Mouse (Mus musculus) lung, postnatal 4 days (tissue): ENCODE data around the gene Timd2.
"Not testable (repeated sequence)": the region's sequence is repeated elsewhere in the genome, so short reads cannot be mapped to it uniquely, and the experiment has no call there.

ENCODE experiments used
- DNase-seq, 2 experiments: peaks; one replicate each; pipeline ENCODE4 v3.0.0; 2021

The Timd2 gene

DNA sequence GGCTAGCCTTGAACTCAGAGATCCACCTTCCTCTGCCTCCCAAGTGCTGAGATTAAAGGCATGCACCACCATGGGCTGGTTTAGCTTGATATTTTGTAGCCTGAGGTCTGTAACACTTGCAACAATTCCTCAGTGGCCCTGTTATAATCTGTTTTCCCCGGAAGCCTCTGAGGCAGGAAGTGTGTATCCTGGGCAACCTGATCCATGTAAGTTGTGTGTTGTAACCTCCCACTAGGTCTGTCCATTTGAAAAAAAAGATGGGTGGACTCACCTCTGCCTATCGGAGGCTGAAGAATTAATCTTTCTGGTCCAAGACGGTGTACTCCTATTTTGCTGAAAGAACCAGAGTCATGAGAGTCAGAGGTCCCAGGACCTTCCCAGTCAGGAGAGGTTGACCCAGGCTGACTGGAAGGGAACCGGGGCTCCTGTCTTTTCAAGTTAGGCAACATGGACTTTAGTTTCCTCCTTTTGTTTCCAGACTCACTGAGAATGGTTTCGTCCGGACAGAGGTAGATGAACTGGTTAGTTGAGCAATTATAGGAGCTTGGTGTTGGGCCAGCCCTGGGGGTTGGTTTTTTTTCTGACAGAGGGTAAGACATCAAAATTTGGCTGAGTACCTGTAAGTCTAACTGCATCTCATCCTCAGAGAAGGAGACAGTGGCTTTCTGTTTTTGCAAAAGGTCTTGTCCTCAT lies at the start of gene Timd2:
Timd2 (minus strand) TSS at position 398 of the 693 bp plus-strand sequence.
- no peak for DNase-seq

DNA sequence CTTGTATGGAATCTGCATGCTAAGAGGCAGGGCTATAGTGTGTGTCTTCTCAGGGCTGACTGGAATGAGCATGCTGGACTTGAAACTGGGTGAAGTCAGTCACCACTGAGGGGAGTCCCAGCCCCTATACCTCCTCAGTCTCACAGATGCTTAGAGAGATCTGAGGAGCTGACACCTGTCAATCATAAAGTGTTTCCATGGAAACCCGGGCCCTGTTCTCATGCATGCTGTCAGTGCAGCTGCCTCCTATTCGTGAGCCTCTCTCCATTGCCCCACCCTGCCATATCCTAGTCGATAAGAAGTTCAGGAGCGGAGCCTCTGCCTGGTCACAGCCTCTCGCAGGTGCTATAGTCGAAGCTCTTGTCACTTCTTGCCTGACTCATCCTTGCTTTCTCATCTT lies 48.9 kb upstream of the Timd2 start:
- DNase-seq, result not testable (repeated sequence)

DNA sequence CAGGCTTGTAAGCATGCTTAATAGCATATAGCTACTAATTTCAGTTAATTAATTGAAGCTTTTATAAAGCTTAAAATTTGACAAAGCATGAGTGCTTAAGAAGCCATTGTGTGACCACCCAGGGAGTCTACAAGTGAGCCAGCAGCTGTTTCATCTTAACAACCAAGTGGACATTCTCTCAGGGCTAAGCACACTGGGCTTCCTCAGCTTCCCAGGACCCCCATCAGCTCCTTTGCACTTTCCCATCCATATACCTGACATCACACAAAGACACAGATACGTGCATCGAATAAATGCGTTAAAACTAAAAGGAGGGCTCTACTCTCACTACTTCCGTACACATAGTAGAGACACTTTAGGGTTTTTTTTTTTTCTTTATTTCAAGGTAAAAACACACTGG lies 47.8 kb upstream of the Timd2 start:
- no peak for DNase-seq

- DNase-seq, result no peak
Measured at GRCm38 (mm10) chr11:46753662-46754061, 46.8 kb upstream of the Timd2 start.

DNA sequence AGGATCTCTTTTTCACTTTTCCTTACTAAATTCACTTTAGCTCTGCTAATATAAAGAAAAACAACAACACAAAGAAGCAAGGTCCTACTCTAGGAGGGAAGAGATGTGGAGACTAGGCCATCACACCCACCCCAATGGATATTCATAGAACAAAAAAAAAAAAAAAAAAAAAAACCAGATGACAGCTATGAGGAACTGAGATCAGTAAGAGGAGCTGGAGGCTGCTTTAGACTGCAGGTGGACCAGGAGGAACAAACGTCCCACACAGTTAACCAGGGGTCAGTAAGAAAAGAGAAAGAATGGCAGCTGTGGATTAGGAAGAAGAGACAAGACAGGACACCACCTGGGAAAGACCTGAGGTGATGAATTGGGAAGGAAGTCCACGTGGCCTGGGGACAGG lies 41.1 kb upstream of the Timd2 start:
- DNase-seq, result no peak

DNA sequence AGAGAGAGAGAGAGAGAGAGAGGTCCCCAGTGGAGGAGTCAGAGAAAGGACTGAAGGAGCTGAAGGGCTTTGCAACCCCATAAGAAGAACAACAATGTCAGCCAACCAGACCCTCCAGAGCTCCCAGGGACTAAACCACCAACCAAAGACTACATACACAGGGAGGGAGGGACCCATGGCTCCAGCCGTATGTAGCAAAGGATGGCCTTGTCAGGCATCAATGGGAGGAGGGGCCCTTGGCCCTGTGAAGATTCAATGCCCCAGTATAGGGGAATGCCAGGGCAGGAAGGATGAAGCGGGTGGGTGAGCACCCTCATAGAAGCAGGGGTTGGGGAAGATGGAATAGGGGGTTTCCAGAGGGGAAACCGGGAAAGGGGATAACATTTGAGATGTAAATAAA lies 34.9 kb upstream of the Timd2 start:
- no peak for DNase-seq

- DNase-seq, result no peak
Measured at GRCm38 (mm10) chr11:46740886-46741285, 34.0 kb upstream of the Timd2 start.

- no peak for DNase-seq
Measured at GRCm38 (mm10) chr11:46739501-46739900, 32.6 kb upstream of the Timd2 start.

GRCm38 (mm10) chr11:46735076-46735475 lies 28.2 kb upstream of the Timd2 start, which contains the start of gene Havcr1:
Gene Havcr1, plus strand, starts transcription at chr11:46735080.
- not testable (repeated sequence) for DNase-seq

DNA sequence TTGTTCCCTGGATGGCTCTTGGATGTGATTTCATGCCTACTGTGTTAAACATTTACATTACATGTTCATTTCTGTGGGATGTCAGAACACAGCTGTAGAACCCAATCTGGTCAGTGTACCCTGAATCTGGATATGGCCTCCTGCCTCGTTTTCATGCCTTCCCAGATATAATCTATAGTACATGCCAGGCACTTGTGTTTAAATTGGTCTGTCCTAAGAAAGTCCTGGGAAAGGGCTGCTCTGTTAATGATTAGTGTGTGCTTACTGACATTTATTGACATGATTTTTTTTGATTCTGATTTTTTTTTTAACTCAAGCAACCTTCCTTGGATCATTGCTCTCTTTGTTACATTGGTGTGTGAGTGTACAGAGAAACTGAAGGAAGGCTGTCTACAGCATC lies 27.8 kb upstream of the Timd2 start:
- no peak for DNase-seq

DNA sequence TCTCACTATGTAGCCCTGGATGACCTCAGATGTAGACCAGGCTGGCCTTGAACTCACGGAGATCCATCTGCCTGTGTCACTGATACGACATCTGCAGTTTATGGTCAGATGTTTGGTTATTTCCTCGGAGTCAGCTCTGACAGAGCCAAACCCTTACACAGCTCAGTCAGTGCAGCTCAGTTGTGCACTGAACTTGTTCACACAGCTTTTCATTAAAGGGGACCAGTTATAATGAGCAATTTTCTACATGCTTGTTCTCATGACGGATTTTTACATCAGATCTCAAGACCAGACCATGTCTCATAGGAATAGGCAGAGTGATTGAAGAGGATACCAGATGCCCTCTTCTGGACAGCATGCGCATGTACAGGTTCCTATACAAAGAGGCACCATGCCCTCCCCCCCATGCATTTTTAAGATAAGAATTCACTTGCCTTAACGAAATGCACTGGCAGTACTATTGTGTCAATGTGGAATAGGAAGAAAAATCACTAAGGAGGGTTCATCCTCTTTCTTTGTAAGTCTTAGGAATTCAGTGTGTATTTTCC lies 26.5 kb upstream of the Timd2 start:
- DNase-seq, result no peak

- no peak for DNase-seq
Measured at GRCm38 (mm10) chr11:46731541-46732070, 24.7 kb upstream of the Timd2 start.

DNA sequence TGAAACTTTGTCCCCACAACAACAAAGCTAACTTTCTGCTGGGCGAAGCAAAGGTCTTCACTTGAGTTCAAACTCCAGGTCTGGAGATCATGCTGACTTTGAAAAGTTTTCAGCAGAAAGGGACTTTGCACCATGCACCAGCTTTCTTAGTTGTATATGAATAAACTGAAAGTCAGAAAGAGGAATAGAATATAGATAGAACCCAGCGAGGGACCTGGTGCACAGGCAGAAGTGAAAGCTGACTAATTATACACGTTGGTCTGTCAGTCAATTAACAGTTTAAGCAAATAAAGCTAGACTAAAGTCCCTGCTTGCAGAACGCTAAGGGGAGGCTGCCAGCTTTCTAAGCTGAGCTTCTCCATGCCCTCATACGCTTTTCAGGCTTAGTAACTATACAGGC lies 8.0 kb downstream of the Timd2 start:
- no peak for DNase-seq

GRCm38 (mm10) chr11:46698278-46698655 lies 8.6 kb downstream of the Timd2 start:
- DNase-seq, result no peak

DNA sequence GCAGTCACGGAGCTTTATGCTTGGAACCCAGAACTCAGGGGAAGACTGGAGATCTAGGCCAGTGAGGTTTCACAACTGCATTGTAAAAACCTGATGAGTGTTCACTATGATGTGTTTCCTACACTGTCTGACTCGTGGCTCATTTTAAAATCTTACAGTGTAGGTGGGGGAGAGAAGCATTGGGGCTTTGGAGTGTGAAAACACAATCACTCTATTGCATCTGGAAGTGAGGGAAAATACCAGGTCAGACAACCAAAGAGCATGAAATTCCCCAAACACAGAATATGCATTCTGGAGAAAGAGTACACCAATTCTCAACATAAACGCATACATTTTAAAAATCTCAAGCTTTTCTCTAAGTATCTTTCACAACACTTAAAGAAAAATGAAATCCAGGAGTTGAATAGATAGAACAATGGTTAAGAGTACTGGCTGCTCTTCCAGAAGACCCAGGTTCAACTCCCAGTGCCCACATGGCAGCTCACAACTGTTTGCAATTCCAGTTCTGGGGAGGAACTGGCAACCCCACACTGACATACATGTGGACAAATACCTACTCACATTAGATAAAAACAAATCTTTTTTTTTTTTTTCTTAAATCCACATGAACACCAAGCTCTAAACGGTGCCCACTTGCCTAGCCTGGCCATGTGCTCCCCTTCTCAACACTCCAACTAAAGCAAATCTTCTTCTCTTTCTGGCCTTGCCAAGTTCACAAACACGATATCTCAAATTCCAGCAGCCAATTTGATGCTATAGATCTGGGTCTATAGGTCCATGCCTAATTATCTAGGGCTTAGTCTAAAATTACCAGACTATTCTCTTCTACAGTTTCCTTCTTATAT lies 9.2 kb downstream of the Timd2 start:
- no peak for DNase-seq

DNA sequence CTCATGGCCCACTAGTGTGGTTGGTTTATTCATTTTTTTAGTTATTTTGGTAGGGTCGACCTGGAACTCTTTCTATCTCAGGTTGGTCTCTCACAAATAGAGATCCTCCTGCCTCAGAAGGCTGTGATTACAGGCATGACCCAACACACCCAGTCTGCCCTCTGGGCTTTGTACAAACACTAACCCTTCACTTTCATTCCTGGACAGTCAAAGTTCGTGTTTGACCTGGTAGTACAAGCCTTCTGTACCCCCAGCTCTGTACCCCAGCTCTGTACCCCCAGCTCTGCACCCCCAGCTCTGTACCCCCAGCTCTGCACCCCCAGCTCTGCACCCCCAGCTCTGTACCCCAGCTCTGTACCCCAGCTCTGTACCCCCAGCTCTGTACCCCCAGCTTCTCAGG lies 11.0 kb downstream of the Timd2 start:
- not testable (repeated sequence) for DNase-seq

GRCm38 (mm10) chr11:46690136-46690535 lies 16.7 kb downstream of the Timd2 start:
- DNase-seq, result no peak

DNA sequence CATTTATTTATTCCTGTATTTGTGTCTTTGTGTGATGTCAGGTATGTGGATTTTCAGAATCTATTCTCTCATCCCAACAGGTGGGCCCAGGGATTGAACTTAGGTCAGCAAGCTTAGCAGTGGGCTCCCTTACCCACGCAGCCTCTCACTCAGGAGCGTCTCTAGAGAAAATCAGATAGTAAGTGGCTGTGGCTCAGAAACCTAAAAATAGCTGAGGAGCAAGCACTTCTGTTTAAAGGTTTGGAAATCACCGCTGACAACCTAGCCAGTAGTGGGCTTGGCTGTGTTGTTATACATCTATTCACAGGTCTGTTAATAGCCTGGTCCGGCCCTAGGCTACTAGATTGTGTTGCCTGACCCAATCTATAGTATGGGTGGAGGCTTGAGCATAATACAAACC lies 23.1 kb downstream of the Timd2 start:
- DNase-seq, result no peak

GRCm38 (mm10) chr11:46682842-46683241 lies 24.0 kb downstream of the Timd2 start:
- no peak for DNase-seq

DNA sequence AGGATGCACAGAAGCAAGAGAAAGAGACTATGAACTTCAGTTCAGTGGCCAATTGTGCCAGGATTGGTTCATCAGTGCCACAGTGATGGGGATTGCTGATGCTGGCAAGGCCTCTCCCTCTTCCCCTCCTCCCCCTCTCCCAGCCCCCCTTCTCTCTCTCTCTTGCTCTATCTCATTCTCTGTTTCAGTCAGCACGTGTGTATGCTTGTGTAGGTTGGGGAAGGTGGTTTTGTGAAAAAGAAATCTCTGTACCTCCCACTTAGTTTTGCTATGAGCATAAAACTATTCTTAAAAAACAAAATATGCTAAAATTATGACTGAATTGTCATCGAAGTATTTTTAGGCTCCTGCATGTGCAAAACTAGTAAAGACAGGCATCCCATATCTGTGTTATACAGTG lies 38.9 kb downstream of the Timd2 start:
- DNase-seq, result no peak

GRCm38 (mm10) chr11:46667105-46667504 lies 39.8 kb downstream of the Timd2 start:
- DNase-seq, result no peak

DNA sequence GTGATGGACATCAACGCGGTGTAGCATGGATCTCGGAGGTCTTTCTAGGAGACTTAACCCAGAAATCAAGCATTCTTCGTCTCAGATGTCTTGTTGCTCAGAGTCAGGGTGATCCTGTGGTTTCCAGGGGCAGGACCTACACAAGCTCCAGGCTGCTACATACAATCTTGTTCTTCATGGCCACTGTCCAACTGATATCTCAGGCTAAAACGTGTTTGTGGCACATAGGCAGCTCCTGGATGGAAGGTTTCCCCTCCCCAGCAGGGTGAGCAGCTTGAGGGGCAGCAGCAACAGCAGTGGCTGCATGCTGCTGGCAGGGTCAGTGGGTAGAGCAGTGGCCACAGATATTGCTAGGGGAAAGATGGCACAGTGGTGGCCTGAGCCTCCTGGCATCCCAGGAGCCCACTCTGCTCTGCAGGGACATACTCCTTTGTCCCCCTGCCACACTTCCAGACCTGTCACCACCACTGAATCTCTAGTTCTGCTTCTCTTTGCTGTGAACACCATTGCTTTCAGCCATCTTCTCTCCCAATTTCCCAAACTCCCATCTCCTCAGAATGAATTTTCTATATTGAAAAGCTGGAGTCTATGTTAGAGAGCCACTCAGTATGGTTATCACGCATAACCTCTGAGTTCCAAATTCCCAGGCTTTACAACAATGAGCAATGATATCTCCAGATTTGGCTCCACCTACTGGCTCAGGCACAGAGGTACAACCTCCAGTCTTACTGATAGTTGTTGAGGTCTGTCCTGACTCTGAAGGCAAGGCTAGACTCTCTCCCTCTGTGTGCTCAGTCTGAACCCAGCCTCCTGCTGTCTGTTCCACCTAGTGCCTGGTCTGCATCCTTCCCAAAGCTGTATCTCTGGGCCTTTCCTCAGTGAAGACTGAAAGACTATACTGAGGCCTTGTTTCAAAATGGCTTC lies 41.0 kb downstream of the Timd2 start:
- peak in 1 of 2 experiments; percentile 11 for DNase-seq

- no peak for DNase-seq
Measured at GRCm38 (mm10) chr11:46663215-46663614, 43.6 kb downstream of the Timd2 start.
